Mouse (Mus musculus): ENCODE results near the gene Atp2a3.
A peak's percentile ranks its signal among the peaks of the same experiment; 100 is the strongest.

Atp2a3 gene

DNA sequence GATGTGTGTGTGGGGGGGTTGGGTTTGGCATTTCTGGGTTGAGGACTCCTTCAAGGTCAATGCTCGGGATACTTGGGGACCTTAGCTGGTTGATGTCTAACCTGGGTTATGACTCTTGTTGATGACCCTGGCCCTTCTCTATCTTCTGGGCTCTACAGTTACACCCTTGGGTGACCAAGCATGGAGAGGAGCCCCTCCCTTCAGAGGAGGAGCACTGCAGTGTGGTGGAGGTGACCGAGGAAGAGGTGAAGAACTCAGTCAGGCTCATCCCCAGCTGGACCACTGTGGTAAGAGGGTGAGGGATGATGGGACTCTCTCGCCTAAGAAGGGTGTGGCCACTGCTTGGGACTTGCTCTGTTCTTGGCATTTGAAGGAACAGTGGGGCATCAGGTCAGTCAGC, 76.7 kb downstream of the Atp2a3 start:
- no peak for DNase-seq (ENCODE audit: low spot score)

DNA sequence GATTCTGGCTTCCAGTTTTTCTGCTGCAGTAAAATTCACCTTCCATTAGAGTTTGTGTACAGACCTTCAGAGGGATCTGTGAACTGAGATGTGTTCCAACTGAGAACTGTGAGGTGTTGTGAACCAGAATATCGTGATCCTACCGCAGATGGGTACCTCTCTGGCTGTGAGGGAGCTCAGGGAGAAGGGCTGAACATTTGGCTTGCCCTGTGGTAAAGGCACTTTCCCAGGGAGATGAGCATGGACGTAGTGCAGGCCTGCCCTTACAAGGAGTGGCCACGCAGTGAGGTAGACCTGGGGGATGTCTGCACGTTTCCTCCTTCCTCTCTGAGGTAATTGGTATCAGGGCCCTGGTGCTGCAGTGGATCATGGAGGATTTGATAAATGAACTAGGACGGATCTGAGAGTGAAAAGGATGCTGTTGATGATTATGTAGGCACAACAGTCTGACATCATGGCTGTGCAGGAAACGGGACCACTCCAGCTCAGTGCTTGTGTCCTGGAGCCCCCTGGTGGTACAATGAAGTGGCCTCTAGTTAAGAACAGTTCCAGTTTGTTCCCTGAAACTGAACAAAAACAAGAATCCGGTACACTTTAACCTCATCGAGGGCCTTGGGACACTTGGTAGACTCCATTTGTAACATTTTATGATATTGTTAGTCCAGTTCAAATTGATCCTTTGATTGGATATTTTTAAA, 78.3 kb downstream of the Atp2a3 start:
- peak; percentile 38 for DNase-seq (ENCODE audit: low spot score)

Data from ovary, postnatal 36 days (tissue).